Mouse (Mus musculus) spleen, adult 2 months (tissue): ENCODE results near the gene Slc12a8. TPM values are rescaled to one million over a fixed set of nuclear protein-coding genes. Genes with fewer than 3 reads are reported as not detected.

ENCODE experiments used
- DNase-seq, 2 experiments: peaks; one replicate each; pipeline versions ENCODE4 v3.0.0 to v3.0.0-alpha.2; 2012 to 2021; ENCODE audit warnings: low spot score in 2 of 2, low read depth in 1 of 2
- H3K27ac ChIP-seq: fragments of 200-500 bp; 2 replicates; pipeline ENCODE4 v1.5.1; 2012; ENCODE audit warnings: low read length, inconsistent platforms; ENCODE audit not compliant: insufficient read depth
- H3K27me3 ChIP-seq: fragments of 200-500 bp; 2 replicates; pipeline ENCODE4 v1.6.1; 2012; ENCODE audit warnings: mild to moderate bottlenecking, moderate library complexity, low read length, inconsistent platforms; ENCODE audit not compliant: control insufficient read depth, insufficient read depth
- H3K36me3 ChIP-seq: fragments of 200-500 bp; 2 replicates; pipeline ENCODE4 v1.6.1; 2012; ENCODE audit warnings: mild to moderate bottlenecking, low read length, inconsistent platforms; ENCODE audit not compliant: control insufficient read depth, insufficient read depth
- H3K4me1 ChIP-seq: fragments of 200-500 bp; 2 replicates; pipeline ENCODE4 v1.6.1; 2011; ENCODE audit warnings: inconsistent platforms; ENCODE audit not compliant: control insufficient read depth, insufficient read depth, insufficient read length
- H3K4me3 ChIP-seq: fragments of 200-500 bp; 2 replicates; pipeline ENCODE4 v1.5.1; 2011; ENCODE audit warnings: mild to moderate bottlenecking, inconsistent platforms; ENCODE audit not compliant: insufficient read depth, insufficient read length; ENCODE audit errors: extremely low read depth
- CTCF ChIP-seq: fragments of 200-500 bp; IDR thresholded peaks from 2 replicates; pipeline ENCODE4 v1.5.1; 2011; ENCODE audit warnings: mild to moderate bottlenecking, inconsistent platforms; ENCODE audit not compliant: insufficient read depth, insufficient read length, insufficient replicate concordance; ENCODE audit errors: extremely low read depth
- POLR2A ChIP-seq: fragments of 200-500 bp; IDR thresholded peaks from 2 replicates; pipeline ENCODE4 v1.6.1; 2011; ENCODE audit warnings: low read depth, low read length, inconsistent platforms
- WGBS: fragments of 180-500 bp; shearing (Covaris S2); methylation state at CpG from one replicate; pipeline ENCODE4 v1.1.7; 2018; 5-methylcytosine and 5-hydroxymethylcytosine counted together
- polyA plus RNA-seq: library from polyadenylated mRNA; depleted of rRNA; stranded (reverse); fragments of >200 nt; gene quantifications from 2 replicates; pipeline ENCODE4 v1.2.3, GENCODE M21; 2012

Gene Slc12a8
- polyA plus RNA-seq, 1 experiment, result 1.2 TPM

- DNase-seq, result no peak
- Histone ChIP-seq H3K4me1 (peaks cover 5% of the 10 kb centered on the region; the same call in 1 of the 2 replicates), H3K27me3 (no peaks in the 10 kb centered on the region), H3K36me3 (no peaks in the 10 kb centered on the region), H3K27ac (peak overlapping the region; percentile 42), H3K4me3 (peak overlapping the region; percentile 53; the same call in 1 of the 2 replicates)
- 29% methylated on average over 3 of the region's 3 CpGs for WGBS
- no peak for TF ChIP-seq POLR2A
- no peak for TF ChIP-seq CTCF
Measured at GRCm38 (mm10) chr16:33583333-33583732, 66.2 kb downstream of the Slc12a8 start.

GRCm38 (mm10) chr16:33583881-33584454, 66.8 kb downstream of the Slc12a8 start:
- 5% methylated on average over 19 of the region's 19 CpGs for WGBS
- DNase-seq, result peak in 1 of 2 experiments; percentile 31
- Histone ChIP-seq H3K4me3 (peak overlapping the region; percentile 53; the same call in 1 of the 2 replicates), H3K27me3 (no peaks in the 10 kb centered on the region), H3K27ac (peak overlapping the region; percentile 42), H3K4me1 (peaks cover 5% of the 10 kb centered on the region; the same call in 1 of the 2 replicates), H3K36me3 (no peaks in the 10 kb centered on the region)
- TF ChIP-seq CTCF (no peak), POLR2A (no peak; the same call in 1 of the 2 replicates)

GRCm38 (mm10) chr16:33584455-33585082, 67.4 kb downstream of the Slc12a8 start:
- Histone ChIP-seq H3K4me3 (peak overlapping the region; percentile 53; the same call in 1 of the 2 replicates), H3K4me1 (peaks cover 5% of the 10 kb centered on the region; the same call in 1 of the 2 replicates), H3K27ac (peak overlapping the region; percentile 42), H3K27me3 (no peaks in the 10 kb centered on the region), H3K36me3 (no peaks in the 10 kb centered on the region)
- no peak for TF ChIP-seq CTCF
- no peak for TF ChIP-seq POLR2A
- WGBS, result 20% methylated on average over 13 of the region's 13 CpGs
- peak in 1 of 2 experiments; percentile 15 for DNase-seq

- 75% methylated on average over 4 of the region's 4 CpGs for WGBS
- H3K4me3 ChIP-seq, result no peak overlapping the region
- TF ChIP-seq CTCF (no peak), POLR2A (no peak)
- DNase-seq, result no peak
- H3K27ac ChIP-seq, result 0 out of 2 replicates have a peak overlapping the region, but pooled peaks have one; percentile 37
- no peaks in the 10 kb centered on the region for H3K36me3 ChIP-seq
- H3K27me3 ChIP-seq, result no peaks in the 10 kb centered on the region
- peaks cover 5% of the 10 kb centered on the region; the same call in 1 of the 2 replicates for H3K4me1 ChIP-seq
Measured at GRCm38 (mm10) chr16:33585083-33585460, 67.9 kb downstream of the Slc12a8 start.

- WGBS, result 85% methylated on average over 16 of the region's 16 CpGs
- Histone ChIP-seq H3K36me3 (no peaks in the 10 kb centered on the region), H3K27ac (no peak overlapping the region; the same call in 1 of the 2 replicates), H3K4me3 (no peak overlapping the region), H3K4me1 (peaks cover 8% of the 10 kb centered on the region; the same call in 1 of the 2 replicates), H3K27me3 (no peaks in the 10 kb centered on the region)
- DNase-seq, result no peak
- TF ChIP-seq CTCF (no peak), POLR2A (no peak)
Measured at GRCm38 (mm10) chr16:33587283-33588127, 70.4 kb downstream of the Slc12a8 start.

- Histone ChIP-seq H3K4me3 (no peak overlapping the region), H3K4me1 (peaks cover 4% of the 10 kb centered on the region; the same call in 1 of the 2 replicates), H3K36me3 (no peaks in the 10 kb centered on the region), H3K27ac (no peak overlapping the region), H3K27me3 (no peaks in the 10 kb centered on the region)
- WGBS, result 89% methylated on average over 2 of the region's 2 CpGs
- TF ChIP-seq CTCF, result no peak
- TF ChIP-seq POLR2A, result no peak
- no peak for DNase-seq
Measured at GRCm38 (mm10) chr16:33588845-33589244, 71.7 kb downstream of the Slc12a8 start.
